Mouse (Mus musculus) 3134 (cell line): ENCODE data around the gene Rgsl1.
"Not testable (repeated sequence)": the region's sequence is repeated elsewhere in the genome, so short reads cannot be mapped to it uniquely, and the experiment has no call there.

ENCODE experiments used
- DNase-seq: peaks from one replicate; pipeline ENCODE4 v3.0.0-alpha.2; 2011; ENCODE audit warnings: low spot score; ENCODE audit not compliant: insufficient read length; ENCODE audit errors: extremely low read depth

Rgsl1 gene

DNA sequence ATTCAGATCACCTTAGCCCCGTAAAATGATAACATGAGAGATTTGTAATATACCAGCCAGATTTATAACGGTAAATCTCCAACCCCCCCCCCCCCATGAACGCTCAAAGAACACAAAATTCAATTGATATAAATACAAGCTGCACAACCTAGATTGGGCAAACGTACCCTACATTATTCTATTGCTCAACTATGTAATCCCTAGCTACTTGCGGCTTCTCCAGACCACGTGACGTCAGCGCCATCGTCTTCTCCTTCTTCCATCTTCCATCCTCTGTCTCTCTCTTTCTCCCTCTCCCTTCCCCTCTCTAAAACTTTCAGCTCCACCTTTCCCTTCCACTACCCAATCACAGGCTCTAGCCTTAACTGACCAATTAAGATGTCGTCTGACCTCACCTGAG is 65.7 kb downstream of the Rgsl1 start:
- no peak for DNase-seq

DNA sequence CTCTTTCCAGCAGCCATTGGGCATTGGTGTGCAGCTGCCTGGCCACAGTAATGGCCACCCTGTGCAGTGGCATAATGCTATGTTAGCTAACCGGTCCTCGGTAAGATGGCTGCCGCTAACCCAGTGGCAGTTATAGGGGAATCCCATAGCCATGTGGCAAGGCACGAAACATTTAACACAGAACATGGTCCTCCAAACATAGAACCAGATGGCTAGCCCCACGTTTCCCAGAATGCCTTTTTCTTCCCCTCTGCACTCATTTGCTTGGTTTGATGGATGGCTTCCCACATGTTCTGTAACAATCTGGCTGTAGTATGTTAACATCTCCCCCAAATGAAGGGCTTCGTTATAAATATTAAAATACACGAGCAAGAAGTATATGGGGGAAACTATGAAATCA is 67.7 kb downstream of the Rgsl1 start:
- DNase-seq: no peak

DNA sequence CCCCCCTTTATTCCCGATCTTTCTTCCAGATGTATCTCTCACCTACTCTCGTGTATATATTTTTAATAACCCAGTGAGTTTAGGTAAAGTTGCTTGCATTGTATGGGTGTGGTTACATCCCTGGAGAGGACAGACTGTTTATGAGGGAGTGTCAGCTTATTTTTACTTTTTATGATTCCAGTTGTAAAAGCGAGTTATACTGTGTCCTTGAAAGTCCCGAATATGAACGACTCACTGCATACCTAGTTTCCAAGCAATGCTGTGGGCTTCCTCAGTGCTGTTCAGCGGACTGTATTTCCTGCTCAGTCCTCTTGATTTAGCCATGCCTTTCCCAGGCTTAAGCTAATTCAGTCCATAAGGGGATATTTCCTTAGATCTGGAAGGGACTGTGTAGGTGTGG is 68.8 kb downstream of the Rgsl1 start:
- DNase-seq: no peak

DNA sequence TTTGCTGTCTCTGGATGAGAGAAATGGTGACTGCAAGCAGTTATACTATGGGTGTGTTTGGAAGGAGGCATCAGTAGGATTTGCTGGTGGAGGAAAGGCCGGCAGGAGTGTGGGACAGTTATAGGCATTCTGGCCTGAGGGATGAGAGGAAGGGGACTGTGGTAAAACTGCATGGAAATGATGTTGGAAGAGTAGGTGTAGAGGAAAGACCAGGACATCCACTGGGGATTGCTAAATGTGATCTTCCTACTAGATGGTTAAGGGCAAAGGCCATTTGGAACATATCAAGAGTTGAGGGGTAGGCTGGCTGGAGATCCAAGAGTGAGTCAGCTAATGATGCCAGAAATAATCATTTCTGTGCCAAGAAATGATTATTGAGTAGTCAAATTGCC is 73.2 kb downstream of the Rgsl1 start:
- no peak for DNase-seq

DNA sequence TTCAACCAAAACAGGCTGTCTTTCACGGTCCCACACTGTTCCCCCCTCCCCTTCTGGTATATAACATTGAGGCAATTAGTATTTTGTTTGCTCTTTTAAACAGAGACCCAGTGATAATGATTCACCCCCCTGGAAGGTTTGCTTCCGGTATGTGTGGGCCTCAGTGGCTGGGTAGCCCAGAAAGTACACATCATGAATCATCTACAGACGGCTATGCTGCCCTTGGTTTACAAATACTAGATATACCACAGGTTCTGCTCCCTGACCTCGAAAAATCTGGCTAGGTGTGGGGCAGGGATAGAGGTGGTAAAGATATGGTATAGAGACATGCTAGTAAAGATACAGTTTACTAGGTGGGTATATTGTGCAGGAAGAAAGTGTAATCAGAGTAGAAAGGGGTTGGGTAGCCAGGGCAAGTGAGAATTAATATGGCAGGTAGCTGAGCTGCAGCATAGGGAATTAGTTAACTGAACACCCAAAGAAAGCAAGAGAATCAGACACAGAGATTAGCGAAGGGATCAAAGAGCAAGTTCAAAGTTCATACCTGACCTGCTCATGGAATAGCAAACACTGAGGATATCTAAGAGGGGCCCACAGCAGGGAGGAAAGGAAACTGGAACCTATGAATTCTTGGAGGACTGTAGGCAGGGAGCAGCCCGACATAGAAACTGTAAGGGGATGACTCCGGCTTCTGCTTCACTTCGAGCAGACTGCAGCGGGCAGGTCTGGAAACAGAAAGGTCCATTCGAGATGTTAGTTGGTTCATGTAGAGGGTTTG is 73.8 kb downstream of the Rgsl1 start:
- DNase-seq: no peak

DNA sequence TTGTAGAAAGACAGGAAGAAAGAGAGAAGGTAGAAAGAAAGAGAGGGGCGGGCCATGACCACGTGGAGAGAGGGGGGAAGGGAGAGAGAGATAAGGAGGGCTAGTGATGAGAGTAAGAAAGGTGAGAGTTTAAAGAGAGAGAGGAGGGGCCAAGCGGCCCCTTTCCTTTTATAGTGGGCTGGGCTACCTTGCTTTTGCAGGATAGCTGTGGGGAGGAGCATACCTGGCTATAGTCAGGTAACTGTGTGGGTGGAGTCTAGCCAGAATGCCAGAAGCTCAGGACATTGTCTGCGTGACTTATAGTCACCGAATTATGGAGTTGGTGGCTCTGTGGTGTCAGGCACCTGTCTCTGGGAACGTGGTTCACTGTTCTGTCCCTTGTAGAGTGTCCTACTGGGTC is 74.4 kb downstream of the Rgsl1 start:
- not testable (repeated sequence) for DNase-seq

DNA sequence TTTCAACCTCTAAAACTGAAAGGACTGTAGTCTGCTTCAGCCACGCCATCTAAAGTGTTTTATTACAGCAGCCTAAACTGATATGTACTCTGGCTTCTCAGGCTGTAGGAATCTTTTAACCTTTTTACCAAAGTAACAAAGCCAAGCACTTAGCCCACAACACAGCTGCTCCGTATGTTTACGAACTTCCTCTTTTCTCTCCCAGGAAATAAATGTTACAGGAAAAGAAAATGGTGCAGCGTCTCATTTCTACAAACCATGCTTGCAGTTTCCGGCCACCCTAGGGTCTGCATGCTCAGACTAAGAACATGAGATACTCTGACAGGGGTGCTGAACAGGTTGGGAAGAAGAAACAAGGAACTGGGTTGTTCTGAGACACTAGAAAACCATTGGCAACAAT is 75.5 kb downstream of the Rgsl1 start:
- DNase-seq: no peak

DNA sequence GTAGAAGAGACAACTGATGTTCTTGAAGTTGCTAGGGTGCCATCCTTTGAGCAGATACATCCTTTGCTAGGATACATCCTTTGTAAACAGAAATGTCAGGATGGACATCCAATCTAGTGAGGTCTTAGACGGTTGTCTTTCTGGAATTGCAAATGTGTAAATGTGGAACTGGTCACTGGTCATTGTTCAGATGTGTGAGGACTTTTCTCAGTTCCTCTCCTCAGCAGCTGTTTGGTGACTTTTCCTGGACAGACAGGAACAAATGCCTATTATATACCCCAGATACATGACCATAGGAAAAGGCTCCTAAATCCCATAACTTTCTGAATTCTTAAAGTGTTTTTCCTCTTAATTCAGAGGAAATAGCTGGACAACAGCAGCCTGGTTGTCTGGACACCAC is 76.7 kb downstream of the Rgsl1 start:
- no peak for DNase-seq

DNA sequence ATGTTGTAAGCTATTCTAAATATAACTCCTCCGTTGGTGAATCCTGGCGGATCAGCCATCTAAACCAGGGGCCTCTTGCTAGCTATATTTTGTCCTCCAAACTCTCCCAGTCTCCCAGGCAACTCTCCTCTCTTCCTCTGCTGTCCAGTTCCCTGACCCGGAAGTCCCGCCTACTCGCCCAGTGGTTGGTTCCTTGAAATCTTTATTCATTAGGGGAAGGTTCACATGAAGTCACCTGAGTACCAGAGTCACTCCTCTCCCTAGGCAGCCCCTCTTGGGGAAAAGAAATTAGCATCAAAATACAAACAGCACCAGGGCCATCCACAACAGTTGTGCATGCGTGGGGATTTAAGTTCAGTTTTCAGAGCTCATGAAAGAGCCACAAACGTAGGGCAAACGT is 77.6 kb downstream of the Rgsl1 start:
- no peak for DNase-seq

DNA sequence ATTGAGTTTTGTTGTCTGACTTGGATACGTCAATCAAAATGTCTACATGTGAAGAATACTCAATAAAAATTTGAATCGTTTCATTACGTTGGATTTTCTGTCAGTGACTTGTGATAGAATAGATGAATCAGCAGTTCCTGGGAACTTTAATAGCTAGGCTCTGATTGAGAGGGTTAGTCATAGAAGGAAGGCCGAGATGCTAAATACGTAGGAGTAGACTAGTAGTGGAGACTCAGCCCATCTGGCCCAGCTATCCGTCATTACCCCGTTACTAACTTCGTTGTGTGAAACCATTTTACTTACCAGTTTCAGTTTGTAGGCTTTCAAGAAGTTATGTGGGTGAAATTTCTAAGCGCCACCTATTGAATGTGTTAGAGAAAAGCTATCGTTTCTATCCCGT is 79.8 kb downstream of the Rgsl1 start:
- DNase-seq: no peak

DNA sequence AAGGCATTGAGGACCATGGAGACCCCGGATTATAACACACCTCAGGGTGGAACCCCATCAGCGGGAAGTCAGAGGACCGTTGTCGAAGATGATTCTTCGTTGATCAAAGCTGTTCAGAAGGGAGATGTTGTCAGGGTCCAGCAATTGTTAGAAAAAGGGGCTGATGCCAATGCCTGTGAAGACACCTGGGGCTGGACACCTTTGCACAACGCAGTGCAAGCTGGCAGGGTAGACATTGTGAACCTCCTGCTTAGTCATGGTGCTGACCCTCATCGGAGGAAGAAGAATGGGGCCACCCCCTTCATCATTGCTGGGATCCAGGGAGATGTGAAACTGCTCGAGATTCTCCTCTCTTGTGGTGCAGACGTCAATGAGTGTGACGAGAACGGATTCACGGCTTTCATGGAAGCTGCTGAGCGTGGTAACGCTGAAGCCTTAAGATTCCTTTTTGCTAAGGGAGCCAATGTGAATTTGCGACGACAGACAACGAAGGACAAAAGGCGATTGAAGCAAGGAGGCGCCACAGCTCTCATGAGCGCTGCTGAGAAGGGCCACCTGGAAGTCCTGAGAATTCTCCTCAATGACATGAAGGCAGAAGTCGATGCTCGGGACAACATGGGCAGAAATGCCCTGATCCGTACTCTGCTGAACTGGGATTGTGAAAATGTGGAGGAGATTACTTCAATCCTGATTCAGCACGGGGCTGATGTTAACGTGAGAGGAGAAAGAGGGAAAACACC is 90.0 kb downstream of the Rgsl1 start:
- no peak for DNase-seq

DNA sequence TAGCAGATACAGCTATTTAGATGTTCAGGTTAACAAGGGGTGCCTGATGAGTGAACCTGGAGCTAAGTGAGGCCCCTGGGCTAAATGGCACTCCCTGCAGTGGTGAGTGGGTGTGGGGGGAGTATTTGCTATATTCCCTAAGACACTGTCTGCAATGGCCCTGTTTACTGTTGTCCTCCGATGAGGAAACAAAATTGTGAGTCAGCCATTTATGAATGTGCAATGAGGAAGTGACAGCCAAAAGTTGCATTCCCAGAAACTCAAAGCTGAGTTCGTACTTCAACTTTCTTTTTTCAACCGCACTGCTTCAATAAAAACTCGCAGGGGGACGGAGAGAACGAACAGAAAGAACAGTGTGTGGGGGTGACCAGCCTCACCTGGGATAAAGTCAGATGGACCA is 91.4 kb downstream of the Rgsl1 start:
- DNase-seq: no peak

DNA sequence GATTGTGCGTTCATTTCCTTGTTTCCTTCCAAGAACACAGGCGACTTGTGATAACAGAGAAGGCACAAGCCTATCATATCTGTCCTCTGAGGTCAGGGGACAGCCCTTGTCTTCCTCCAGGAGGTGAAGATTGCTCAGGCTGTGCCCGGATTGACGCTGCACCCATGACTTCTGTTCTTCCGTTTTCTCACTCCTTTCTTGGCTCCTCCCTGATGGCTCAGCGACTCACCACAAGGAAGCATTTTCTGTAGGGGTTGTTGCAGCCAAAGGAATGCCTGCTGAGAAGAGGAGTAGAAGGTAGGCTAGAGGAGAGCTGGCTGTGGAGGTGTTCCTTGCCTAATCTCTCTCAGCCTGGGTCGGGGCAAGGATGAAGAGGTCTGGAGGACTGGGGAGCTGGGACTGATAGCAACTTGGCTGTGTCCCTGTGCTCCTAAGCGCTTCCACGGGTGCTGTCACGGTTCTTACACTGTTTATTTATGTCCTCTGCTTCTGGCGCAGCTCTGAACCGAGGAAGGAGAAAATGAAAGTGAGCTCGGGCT is 92.1 kb downstream of the Rgsl1 start:
- DNase-seq: peak; percentile 50

DNA sequence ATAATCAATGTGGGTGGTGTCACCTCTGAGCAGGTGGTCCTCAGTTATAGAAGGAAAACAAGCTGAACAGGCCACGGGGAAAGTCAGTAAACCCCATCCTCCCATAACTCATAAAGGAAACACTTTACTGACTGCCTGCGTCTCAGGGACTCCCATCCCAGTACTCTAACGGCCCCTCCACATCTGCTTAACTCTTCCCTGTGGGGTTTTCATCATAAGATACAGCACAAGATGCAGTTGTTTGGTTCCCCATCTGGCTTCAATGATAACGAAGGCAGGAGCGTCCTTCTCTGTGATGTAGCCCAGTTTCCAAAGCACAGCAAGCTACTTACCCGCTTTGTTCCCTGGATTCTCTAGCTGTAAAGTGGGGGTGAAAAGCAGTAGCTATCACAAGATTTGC is 93.9 kb downstream of the Rgsl1 start:
- DNase-seq: no peak

DNA sequence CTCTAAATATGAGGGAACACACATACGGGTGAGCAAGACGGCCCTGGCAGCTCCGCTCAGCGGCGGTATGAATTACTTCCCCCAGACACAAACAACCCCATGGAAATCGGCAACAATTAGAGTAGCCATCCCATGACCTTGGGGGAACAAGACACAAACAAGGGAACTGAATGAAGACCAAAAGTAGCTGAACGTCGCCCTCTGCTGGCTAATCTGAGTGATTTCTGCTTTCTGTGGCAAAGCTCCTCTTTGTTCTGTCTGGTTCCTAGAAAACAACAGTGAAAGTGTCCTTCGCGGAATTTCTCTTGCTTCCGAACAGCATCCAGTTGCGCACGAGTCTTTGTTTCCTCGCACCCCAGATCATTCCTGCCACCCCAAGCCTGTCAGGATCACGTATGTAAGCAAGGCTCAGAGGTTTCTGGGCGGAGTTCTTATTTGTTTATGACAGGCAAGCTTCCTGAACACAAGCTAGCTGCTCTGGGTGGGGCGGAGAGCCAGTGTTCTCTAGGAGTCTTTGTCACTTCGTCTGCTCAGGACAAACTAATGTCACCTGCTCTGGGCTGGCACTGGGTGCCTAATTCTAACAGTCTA is 94.6 kb downstream of the Rgsl1 start, which contains the start of gene Rnasel:
Gene Rnasel (plus strand): TSS at position 216 of the 591 bp plus-strand sequence.
- DNase-seq: peak; percentile 31

DNA sequence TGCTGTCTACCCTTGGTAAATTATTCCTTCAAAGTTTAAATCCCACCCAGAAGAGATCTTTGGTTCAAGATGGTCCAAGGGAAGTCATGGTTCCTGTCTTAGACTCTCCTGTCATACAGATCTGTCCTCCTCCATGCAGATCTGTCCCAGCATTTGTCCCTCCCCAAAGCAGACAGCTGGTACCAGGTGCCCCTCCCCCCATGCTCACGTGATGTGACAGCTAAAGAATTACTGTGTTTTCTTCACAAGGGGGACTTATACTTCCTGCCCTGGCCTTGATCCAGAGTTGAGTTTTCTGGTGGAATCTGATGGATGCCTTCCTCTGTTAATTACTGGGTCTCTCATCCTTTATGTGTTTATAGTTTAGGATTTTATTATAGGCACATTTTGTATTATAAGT is 95.4 kb downstream of the Rgsl1 start:
- DNase-seq: no peak

DNA sequence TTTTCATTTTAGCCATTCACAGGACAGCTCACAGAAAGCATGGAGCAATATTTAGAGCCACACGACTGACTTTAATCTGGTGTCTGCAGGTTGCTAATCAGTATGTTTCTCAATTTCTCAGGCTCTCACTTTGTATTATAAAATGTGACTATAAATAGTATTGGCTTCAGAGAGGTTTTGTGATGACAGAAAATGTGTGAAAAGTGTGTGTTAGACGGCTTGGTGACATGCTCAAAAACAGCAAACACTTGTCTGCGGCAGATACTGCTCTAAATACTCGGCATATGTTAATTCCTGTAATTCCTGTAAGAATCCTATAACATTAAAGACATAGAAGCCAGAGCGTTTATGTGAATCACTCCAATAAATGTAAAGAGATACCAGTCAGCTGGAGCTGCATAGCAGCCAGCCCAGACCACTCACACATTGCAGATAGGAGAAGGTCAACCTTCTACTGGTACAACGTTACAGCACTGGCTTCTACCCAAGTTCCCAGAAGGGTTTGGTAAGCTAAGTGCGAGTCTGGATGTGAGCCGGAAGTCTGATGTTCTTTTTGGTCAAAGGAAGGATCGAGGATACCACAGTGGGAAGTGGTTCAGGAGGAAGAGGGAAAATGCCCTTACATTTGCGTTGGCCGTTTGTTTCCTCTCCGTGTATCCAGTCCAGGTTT is 95.9 kb downstream of the Rgsl1 start:
- no peak for DNase-seq

DNA sequence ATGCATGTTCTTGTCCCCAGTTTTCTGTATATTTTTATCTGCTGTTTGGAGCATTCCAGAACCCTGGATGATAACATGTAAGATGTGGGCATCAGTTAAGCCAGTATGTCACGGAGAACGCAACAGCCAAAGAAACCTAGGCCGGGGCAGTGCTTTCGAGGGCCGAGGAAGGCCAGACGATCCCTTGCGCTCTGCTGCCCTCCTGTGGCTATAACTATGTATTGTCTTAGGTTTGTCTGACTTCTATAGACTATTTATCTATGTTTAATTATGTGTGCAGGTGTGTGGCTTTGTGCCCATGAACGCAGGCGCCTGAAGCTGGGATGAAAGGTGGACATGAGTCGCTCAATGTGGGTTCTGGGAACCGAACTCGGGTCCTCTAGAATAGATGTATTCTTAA is 97.2 kb downstream of the Rgsl1 start:
- DNase-seq: peak; percentile 19

DNA sequence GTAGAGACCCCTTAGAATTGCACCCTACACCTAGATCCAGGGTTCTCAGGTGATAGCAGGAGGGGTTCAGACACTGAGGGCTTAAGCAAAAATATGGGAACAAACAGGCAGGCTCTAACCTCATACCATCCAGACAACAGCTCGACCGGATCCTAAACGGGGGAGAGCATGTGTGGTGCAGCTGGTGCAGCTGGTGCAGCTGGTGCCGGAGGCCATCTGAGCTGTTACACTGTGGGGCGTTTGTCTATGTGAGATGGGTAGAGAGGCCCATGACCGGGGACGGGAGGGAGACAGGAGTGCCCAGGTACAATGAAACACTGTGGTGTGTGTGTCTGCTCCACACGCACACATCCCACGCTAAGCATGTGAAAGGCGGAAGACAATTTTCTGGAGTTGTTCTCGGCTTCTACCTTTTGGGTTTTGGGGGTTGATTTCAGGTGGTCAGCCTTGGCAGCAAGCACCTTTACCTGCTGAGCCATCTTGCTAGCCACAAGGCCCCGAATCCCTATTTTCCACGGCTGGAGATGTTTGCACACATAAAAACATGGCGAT is 97.7 kb downstream of the Rgsl1 start:
- no peak for DNase-seq

DNA sequence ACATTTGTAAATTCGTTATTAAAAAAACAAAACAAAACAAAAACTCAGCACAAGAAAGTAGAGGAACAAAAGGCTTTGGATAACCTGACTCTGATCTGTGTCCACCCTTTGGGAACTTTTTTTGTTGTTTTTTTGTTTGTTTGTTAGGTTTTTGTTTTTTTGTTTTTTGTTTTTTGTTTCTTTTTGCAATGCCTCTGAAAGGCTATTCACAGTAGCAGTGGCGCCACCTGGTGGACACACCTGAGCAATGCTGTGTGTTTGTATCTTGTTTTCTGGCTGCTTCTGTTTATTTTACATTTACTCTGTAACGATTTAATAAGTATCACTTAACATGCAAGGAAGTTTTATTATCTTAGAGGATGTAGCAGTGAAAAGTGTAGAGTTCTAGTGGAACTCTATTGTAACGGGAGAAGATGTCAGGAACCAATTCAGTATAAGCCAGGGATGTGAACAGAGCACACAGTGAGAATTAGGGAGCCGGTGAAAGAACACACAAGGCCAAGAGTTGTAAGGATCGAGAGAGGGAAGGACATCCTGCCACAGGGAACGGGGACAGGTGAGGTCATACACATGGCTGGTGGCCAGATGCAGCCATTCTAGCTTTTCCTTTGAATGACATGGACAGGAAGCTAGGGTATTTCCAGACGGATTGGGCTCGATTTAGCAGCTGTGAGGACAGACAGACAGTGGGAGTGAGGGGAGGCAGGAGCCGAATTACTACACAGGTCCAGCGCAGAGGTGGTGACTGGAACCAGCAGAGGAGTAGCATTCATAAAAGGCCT is 101.4 kb downstream of the Rgsl1 start:
- DNase-seq: no peak
